Mouse (Mus musculus): Measurements from ENCODE around the gene Naaladl2.

GRCm38 (mm10) chr3:25019972-25020371 is 124.1 kb downstream of the Naaladl2 start:
- TF ChIP-seq POLR2A (IDR thresholded peaks at IDR 0.05; ENCODE audit: borderline replicate concordance, insufficient read depth, low read length) (no peak), CTCF (IDR thresholded peaks at IDR 0.05; ENCODE audit: borderline replicate concordance, insufficient read depth, low read depth, low read length) (no peak)
